Mouse (Mus musculus): ENCODE results near the gene Tas2r134. TPM values are rescaled to one million over a fixed set of nuclear protein-coding genes. Genes with fewer than 3 reads are reported as not detected.

The Tas2r134 gene
- total and polyA plus RNA-seq, 2 experiments = not detected

DNA sequence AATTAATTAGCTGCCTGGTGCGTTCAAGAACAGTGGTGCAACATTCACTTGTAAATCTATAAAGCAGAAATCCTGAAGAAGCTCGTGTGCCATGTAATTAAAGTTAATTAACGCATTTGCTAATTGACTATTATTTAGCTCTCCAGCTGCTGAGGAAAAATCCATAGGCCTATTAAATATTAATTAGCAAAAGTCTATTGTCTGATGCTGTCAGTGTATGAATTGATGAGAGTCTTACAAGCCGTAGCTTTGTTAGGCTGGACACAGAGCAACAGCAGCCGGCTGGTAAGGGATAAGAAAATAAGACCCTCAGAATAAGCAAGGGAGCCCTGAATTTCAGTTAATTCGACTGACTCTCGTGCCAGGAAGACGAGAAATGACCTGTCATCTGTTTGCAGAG is 37.0 kb upstream of the Tas2r134 start:
- 82% methylated on average over 8 of the region's 8 CpGs for WGBS
- TF ChIP-seq CTCF (IDR thresholded peaks at IDR 0.05; ENCODE audit: low read depth, low read length) = no peak
- no peak for TF ChIP-seq POLR2A (IDR thresholded peaks at IDR 0.05; ENCODE audit: extremely low read depth, insufficient read depth, low read length)
- Histone ChIP-seq H3K27me3 (ENCODE audit: control insufficient read depth, insufficient read depth, low read length) (no peaks in the 10 kb centered on the region), H3K36me3 (ENCODE audit: control insufficient read depth, insufficient read depth, low read length) (no peaks in the 10 kb centered on the region), H3K79me2 (ENCODE audit: control insufficient read depth, insufficient read depth, low read length) (no peaks in the 10 kb centered on the region), H3K27ac (replicated peaks; ENCODE audit: insufficient read depth, low read depth, low read length) (no peak overlapping the region), H3K9ac (ENCODE audit: low read depth, low read length) (no peak overlapping the region), H3K4me3 (ENCODE audit: insufficient read depth, low read depth, low read length) (no peak overlapping the region), H3K4me1 (ENCODE audit: control insufficient read depth, insufficient read depth, low read length) (no peaks in the 10 kb centered on the region)
- no peak for DNase-seq (ENCODE audit: extremely low read depth, low read depth, low spot score)

- Histone ChIP-seq H3K4me3 (ENCODE audit: insufficient read depth, low read depth, low read length) (no peak overlapping the region), H3K9ac (ENCODE audit: low read depth, low read length) (no peak overlapping the region), H3K36me3 (ENCODE audit: control insufficient read depth, insufficient read depth, low read length) (no peaks in the 10 kb centered on the region), H3K27me3 (ENCODE audit: control insufficient read depth, insufficient read depth, low read length) (no peaks in the 10 kb centered on the region), H3K79me2 (ENCODE audit: control insufficient read depth, insufficient read depth, low read length) (no peaks in the 10 kb centered on the region), H3K4me1 (ENCODE audit: control insufficient read depth, insufficient read depth, low read length) (no peaks in the 10 kb centered on the region), H3K27ac (replicated peaks; ENCODE audit: insufficient read depth, low read depth, low read length) (no peak overlapping the region)
- DNase-seq (ENCODE audit: extremely low read depth, low read depth, low spot score) = no peak
- TF ChIP-seq POLR2A (IDR thresholded peaks at IDR 0.05; ENCODE audit: extremely low read depth, insufficient read depth, low read length) = no peak
- TF ChIP-seq CTCF (IDR thresholded peaks at IDR 0.05; ENCODE audit: low read depth, low read length) = no peak
Measured at GRCm38 (mm10) chr2:51592157-51592556, 35.2 kb upstream of the Tas2r134 start.

DNA sequence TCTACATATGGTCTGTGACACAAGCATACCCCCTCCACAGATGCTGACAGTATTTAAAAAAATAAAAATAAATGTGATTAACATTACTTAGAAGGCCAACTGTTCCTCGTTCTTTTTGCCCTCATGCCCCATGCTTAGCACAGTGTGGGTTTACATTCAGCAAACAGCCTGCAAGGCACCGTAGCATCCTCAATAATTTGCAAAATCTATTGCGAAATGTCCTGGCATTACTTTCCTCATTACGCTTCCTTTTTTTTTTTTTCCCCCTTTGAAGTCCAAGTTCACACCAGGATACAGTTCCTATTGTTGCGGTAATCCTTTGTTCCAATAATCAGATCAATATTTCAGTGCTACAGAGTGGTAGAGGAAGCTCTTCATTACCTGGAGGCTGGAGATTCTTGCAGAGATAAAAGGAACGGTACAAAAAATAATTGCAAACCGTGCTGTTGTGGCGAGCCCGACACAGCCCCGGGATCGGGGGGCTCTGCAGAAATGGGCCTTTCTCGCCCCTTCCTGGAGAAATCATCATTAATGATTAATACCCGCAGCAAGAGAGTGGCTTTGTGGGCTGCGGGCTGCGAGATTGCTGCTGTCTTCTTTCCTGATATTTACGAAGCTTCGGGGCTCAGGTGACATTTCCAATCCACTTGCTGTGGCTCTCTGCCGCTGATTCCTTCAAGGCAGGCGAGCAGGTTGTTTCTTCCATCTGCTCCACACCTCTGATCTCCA is 27.7 kb upstream of the Tas2r134 start:
- WGBS = 59% methylated on average over 19 of the region's 19 CpGs
- no peaks in the 10 kb centered on the region for H3K79me2 ChIP-seq (ENCODE audit: control insufficient read depth, insufficient read depth, low read length)
- H3K9ac ChIP-seq (ENCODE audit: low read depth, low read length) = no peak overlapping the region
- TF ChIP-seq CTCF (IDR thresholded peaks at IDR 0.05; ENCODE audit: low read depth, low read length) = no peak
- TF ChIP-seq POLR2A (IDR thresholded peaks at IDR 0.05; ENCODE audit: extremely low read depth, insufficient read depth, low read length) = no peak
- DNase-seq (ENCODE audit: extremely low read depth, low read depth, low spot score) = peak; percentile 53
- no peaks in the 10 kb centered on the region for H3K4me1 ChIP-seq (ENCODE audit: control insufficient read depth, insufficient read depth, low read length)
- H3K27ac ChIP-seq (replicated peaks; ENCODE audit: insufficient read depth, low read depth, low read length) = no peak overlapping the region
- no peaks in the 10 kb centered on the region for H3K27me3 ChIP-seq (ENCODE audit: control insufficient read depth, insufficient read depth, low read length)
- no peaks in the 10 kb centered on the region for H3K36me3 ChIP-seq (ENCODE audit: control insufficient read depth, insufficient read depth, low read length)
- H3K4me3 ChIP-seq (ENCODE audit: insufficient read depth, low read depth, low read length) = no peak overlapping the region

DNA sequence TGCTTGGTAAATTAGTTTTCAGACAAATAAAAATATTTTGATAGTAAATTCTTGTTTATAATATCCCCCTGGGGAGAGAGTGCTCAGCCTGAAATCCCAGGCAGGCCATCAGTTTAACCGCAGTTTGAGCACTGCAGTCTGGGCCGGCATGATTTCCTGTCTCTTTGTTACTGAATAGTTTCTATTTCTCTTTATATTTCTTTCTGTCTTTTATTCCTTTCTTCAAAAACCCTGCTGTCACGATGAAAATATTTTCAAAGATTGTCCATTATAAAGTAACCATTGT is 27.2 kb upstream of the Tas2r134 start:
- Histone ChIP-seq H3K27me3 (ENCODE audit: control insufficient read depth, insufficient read depth, low read length) (no peaks in the 10 kb centered on the region), H3K27ac (replicated peaks; ENCODE audit: insufficient read depth, low read depth, low read length) (no peak overlapping the region), H3K4me3 (ENCODE audit: insufficient read depth, low read depth, low read length) (no peak overlapping the region), H3K36me3 (ENCODE audit: control insufficient read depth, insufficient read depth, low read length) (no peaks in the 10 kb centered on the region), H3K9ac (ENCODE audit: low read depth, low read length) (no peak overlapping the region), H3K4me1 (ENCODE audit: control insufficient read depth, insufficient read depth, low read length) (no peaks in the 10 kb centered on the region), H3K79me2 (ENCODE audit: control insufficient read depth, insufficient read depth, low read length) (no peaks in the 10 kb centered on the region)
- 81% methylated on average over 3 of the region's 3 CpGs for WGBS
- no peak for TF ChIP-seq CTCF (IDR thresholded peaks at IDR 0.05; ENCODE audit: low read depth, low read length)
- no peak for DNase-seq (ENCODE audit: extremely low read depth, low read depth, low spot score)

GRCm38 (mm10) chr2:51600873-51601272 is 26.4 kb upstream of the Tas2r134 start:
- no peak for DNase-seq (ENCODE audit: extremely low read depth, low read depth, low spot score)
- Histone ChIP-seq H3K9ac (ENCODE audit: low read depth, low read length) (no peak overlapping the region), H3K4me1 (ENCODE audit: control insufficient read depth, insufficient read depth, low read length) (no peaks in the 10 kb centered on the region), H3K4me3 (ENCODE audit: insufficient read depth, low read depth, low read length) (no peak overlapping the region), H3K36me3 (ENCODE audit: control insufficient read depth, insufficient read depth, low read length) (no peaks in the 10 kb centered on the region), H3K27ac (replicated peaks; ENCODE audit: insufficient read depth, low read depth, low read length) (no peak overlapping the region), H3K27me3 (ENCODE audit: control insufficient read depth, insufficient read depth, low read length) (no peaks in the 10 kb centered on the region), H3K79me2 (ENCODE audit: control insufficient read depth, insufficient read depth, low read length) (no peaks in the 10 kb centered on the region)
- 83% methylated on average over 8 of the region's 8 CpGs for WGBS
- TF ChIP-seq CTCF (IDR thresholded peaks at IDR 0.05; ENCODE audit: low read depth, low read length) (no peak), POLR2A (IDR thresholded peaks at IDR 0.05; ENCODE audit: extremely low read depth, insufficient read depth, low read length) (no peak)

- no peaks in the 10 kb centered on the region for H3K4me1 ChIP-seq (ENCODE audit: control insufficient read depth, insufficient read depth, low read length)
- no peak overlapping the region for H3K4me3 ChIP-seq (ENCODE audit: insufficient read depth, low read depth, low read length)
- TF ChIP-seq POLR2A (IDR thresholded peaks at IDR 0.05; ENCODE audit: extremely low read depth, insufficient read depth, low read length) (no peak), CTCF (IDR thresholded peaks at IDR 0.05; ENCODE audit: low read depth, low read length) (no peak)
- no peaks in the 10 kb centered on the region for H3K36me3 ChIP-seq (ENCODE audit: control insufficient read depth, insufficient read depth, low read length)
- H3K79me2 ChIP-seq (ENCODE audit: control insufficient read depth, insufficient read depth, low read length) = no peaks in the 10 kb centered on the region
- no peak for DNase-seq (ENCODE audit: extremely low read depth, low read depth, low spot score)
- WGBS = 70% methylated on average over 10 of the region's 10 CpGs
- no peak overlapping the region for H3K9ac ChIP-seq (ENCODE audit: low read depth, low read length)
- no peaks in the 10 kb centered on the region for H3K27me3 ChIP-seq (ENCODE audit: control insufficient read depth, insufficient read depth, low read length)
- no peak overlapping the region for H3K27ac ChIP-seq (replicated peaks; ENCODE audit: insufficient read depth, low read depth, low read length)
Measured at GRCm38 (mm10) chr2:51610305-51610704, 17.0 kb upstream of the Tas2r134 start.

Data from liver, adult 2 months (tissue).